Mouse (Mus musculus) heart, embryonic 15.5 days (tissue): Measurements from ENCODE around the gene Mamdc2. TPM values are rescaled to one million over a fixed set of nuclear protein-coding genes. Genes with fewer than 3 reads are reported as not detected.

ENCODE experiments used
- ATAC-seq: fragments of 200-750 bp; cut with Nextera tagmentation; replicated peaks from 2 replicates; pipeline ENCODE4 v1.8.0; 2017; ENCODE audit warnings: low read depth, moderate TSS enrichment; ENCODE audit not compliant: insufficient number of reproducible peaks, insufficient read depth, low FRiP score
- H3K27ac ChIP-seq: fragments of 300-500 bp; sonication (generic); 2 replicates; pipeline ENCODE4 v1.5.1; 2015; ENCODE audit warnings: mild to moderate bottlenecking, inconsistent platforms
- H3K27me3 ChIP-seq: fragments of 300-500 bp; sonication (generic); 2 replicates; pipeline ENCODE4 v1.6.1; 2015; ENCODE audit warnings: inconsistent platforms
- H3K36me3 ChIP-seq: fragments of 300-500 bp; sonication (generic); 2 replicates; pipeline ENCODE4 v1.6.1; 2015; ENCODE audit warnings: mild to moderate bottlenecking, inconsistent platforms
- H3K4me1 ChIP-seq: fragments of 300-500 bp; sonication (generic); replicated peaks from 2 replicates; pipeline ENCODE4 v1.6.1; 2015; ENCODE audit warnings: inconsistent platforms
- H3K4me2 ChIP-seq: fragments of 300-500 bp; sonication (generic); 2 replicates; pipeline ENCODE4 v1.6.1; 2015; ENCODE audit warnings: inconsistent platforms, mild to moderate bottlenecking, moderate library complexity
- H3K4me3 ChIP-seq: fragments of 300-500 bp; sonication (generic); 2 replicates; pipeline ENCODE4 v1.5.1; 2015; ENCODE audit warnings: mild to moderate bottlenecking, inconsistent platforms
- H3K9ac ChIP-seq: fragments of 300-500 bp; sonication (generic); 2 replicates; pipeline ENCODE4 v1.6.1; 2015; ENCODE audit warnings: mild to moderate bottlenecking, inconsistent platforms
- H3K9me3 ChIP-seq: fragments of 300-500 bp; sonication (generic); replicated peaks from 2 replicates; pipeline ENCODE4 v1.6.1; 2016; ENCODE audit warnings: inconsistent platforms
- WGBS: fragments of 180-500 bp; shearing (Covaris S2); methylation state at CpG from one replicate; pipeline ENCODE4 v1.1.7; 2015; ENCODE audit warnings: mixed read lengths; 5-methylcytosine and 5-hydroxymethylcytosine counted together
- polyA plus RNA-seq: library from polyadenylated mRNA; unstranded; fragments of >200 nt; fragmentation: Nextera tagmentation; extraction: Ambion mirVana; gene quantifications from 2 replicates; pipeline ENCODE4 v1.2.1, GENCODE M21; 2015

Gene Mamdc2
- polyA plus RNA-seq, 1 experiment from 2014 or later = 1.1 TPM

DNA sequence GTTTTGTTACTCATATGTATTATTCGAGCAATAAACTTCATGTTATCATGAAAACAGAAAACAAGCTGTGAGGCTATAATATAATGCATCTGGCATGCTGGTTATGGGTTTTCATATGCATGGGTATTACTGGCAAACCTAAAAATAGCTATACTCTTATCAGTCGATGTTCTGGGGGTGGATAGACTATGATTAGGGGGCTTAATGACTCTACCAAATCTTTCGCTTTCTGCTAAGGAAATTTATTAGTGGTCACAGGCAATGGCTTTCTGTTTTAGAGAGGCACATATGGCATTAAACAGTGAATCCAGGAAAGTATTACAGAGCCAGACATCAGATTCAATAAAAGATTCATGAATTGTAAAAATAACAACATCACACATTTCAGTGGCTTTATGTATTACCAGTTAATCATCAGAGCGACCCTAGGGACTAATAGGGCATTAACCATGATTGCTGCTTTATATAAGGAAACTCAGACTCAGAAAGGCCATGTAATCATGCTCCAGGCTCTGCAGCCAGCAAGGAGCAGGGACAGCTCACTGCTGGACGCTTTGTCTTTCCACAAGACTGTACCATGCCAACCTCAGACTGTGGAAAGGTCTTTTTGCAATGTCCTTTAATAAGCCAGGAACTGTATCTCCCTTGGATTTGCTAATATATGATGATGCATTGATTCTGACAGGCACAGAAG is 130.8 kb downstream of the Mamdc2 start:
- Histone ChIP-seq H3K9ac (no peak overlapping the region), H3K4me1 (no peaks in the 10 kb centered on the region), H3K36me3 (no peaks in the 10 kb centered on the region), H3K27me3 (no peaks in the 10 kb centered on the region), H3K27ac (no peak overlapping the region), H3K4me3 (no peak overlapping the region), H3K4me2 (no peak overlapping the region), H3K9me3 (no peaks in the 10 kb centered on the region)
- 60% methylated on average over 5 of the region's 5 CpGs for WGBS
- no peak for ATAC-seq

DNA sequence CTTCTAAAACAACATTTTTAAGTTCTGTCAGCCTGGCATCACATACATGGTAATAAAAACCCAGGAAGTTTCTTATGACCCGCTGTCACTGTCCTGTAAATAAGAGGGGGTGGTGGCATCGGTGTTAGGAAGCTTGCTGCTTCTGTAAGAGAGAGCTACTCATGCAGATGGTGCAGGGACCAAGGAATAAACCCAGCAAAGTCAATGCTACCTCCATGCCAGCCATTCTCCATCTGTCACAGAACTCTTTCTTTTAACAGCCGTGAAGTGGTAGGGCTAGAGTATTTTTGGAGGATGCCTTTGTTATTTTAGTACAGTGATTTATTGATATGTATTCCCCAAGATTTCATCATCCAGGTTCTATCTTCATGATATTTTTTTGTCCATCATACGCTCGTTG is 131.4 kb downstream of the Mamdc2 start:
- no peak overlapping the region for H3K4me3 ChIP-seq
- H3K9me3 ChIP-seq = no peaks in the 10 kb centered on the region
- no peak overlapping the region for H3K4me2 ChIP-seq
- no peak overlapping the region for H3K9ac ChIP-seq
- no peaks in the 10 kb centered on the region for H3K4me1 ChIP-seq
- H3K27me3 ChIP-seq = no peaks in the 10 kb centered on the region
- no peaks in the 10 kb centered on the region for H3K36me3 ChIP-seq
- H3K27ac ChIP-seq = no peak overlapping the region
- no peak for ATAC-seq
- 75% methylated on average over 5 of the region's 5 CpGs for WGBS

DNA sequence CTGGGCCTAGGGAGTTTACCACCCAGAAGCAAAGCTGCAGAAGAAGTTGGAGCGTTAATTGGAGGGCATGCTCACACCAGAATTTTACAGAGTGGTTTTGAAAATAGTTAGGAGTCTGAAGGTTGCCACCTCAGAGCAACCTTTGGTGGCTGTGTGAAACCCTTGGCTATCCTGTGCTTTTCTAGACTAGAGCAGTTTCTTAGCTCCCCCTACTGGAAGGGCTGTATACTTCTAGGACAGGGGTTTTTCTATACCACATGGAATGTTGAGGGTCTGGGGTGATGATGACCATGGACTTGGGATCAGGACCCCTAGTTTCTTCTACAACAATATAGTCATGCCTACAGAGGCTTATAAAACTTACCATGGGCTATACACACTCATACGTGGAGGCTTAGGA is 138.3 kb downstream of the Mamdc2 start:
- no peaks in the 10 kb centered on the region for H3K4me1 ChIP-seq
- no peaks in the 10 kb centered on the region for H3K36me3 ChIP-seq
- H3K27me3 ChIP-seq = no peaks in the 10 kb centered on the region
- no peak overlapping the region for H3K27ac ChIP-seq
- H3K4me3 ChIP-seq = no peak overlapping the region
- no peak overlapping the region for H3K9ac ChIP-seq
- no peak overlapping the region for H3K4me2 ChIP-seq
- WGBS = 86% methylated on average over 2 of the region's 2 CpGs
- no peaks in the 10 kb centered on the region for H3K9me3 ChIP-seq
- no peak for ATAC-seq

DNA sequence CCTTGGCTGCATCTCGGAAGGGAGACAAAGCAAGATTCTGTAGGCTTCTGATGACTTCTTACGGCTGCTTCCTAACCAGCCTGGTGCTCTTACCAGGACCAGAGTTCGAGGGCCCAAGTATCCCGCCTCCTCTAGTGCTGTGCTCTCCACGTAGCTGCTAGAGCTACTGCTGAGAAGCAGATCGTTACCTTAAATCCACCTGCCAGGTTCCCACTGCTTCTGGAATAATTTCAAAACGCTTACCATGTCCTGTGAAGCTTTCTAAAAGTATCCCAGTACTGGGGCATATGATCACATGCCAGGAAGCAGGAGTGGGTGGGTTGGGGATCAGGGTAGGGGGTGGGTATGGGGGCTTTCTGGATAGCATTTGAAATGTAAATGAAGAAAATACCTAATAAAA is 141.6 kb downstream of the Mamdc2 start:
- Histone ChIP-seq H3K4me3 (no peak overlapping the region), H3K36me3 (no peaks in the 10 kb centered on the region), H3K4me1 (no peaks in the 10 kb centered on the region), H3K4me2 (no peak overlapping the region), H3K27me3 (no peaks in the 10 kb centered on the region), H3K27ac (no peak overlapping the region), H3K9me3 (no peaks in the 10 kb centered on the region), H3K9ac (no peak overlapping the region)
- no peak for ATAC-seq
- 82% methylated on average over 7 of the region's 7 CpGs for WGBS

DNA sequence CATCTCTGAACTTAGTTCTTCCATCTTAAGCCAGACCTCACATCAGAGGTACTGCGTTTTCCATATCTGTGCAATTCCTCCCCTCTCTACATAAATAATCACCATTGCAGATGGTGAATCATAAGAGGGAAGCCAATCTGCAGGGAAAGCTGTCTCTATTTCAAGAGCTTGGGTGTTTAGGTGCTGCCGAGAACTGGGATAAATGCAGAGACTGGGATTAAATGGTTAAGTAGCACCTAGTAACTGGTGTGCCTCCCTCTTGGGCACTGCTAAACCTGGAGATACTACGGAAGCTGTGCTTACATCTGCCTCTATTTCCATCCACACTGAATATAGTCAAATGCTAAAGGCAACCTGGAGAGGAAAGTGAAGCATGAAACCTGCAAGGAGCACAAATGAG is 148.3 kb downstream of the Mamdc2 start:
- no peak overlapping the region for H3K9ac ChIP-seq
- no peaks in the 10 kb centered on the region for H3K4me1 ChIP-seq
- no peaks in the 10 kb centered on the region for H3K9me3 ChIP-seq
- no peak for ATAC-seq
- no peak overlapping the region for H3K4me2 ChIP-seq
- H3K36me3 ChIP-seq = no peaks in the 10 kb centered on the region
- 84% methylated on average over 3 of the region's 3 CpGs for WGBS
- H3K27ac ChIP-seq = no peak overlapping the region
- H3K4me3 ChIP-seq = no peak overlapping the region
- no peaks in the 10 kb centered on the region for H3K27me3 ChIP-seq

DNA sequence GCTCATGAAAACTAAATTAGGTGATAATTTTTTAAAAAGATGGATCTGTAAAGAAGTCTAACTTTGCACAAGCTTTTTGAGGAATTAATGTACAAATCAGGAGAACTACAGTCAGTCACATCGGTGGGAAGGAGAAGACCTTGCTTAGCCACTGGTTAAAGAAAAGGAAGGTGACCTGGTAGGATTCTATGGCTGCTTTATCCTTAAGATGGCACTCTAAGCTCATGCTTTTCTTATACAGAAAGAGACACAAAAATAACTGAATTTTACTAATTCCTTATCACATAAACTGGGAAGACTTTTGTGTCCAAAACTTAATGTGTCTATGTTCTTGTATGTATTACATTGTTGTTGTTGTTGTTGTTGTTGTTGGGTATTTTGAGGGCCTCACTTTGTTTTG is 149.3 kb downstream of the Mamdc2 start:
- H3K36me3 ChIP-seq = no peaks in the 10 kb centered on the region
- H3K9me3 ChIP-seq = no peaks in the 10 kb centered on the region
- ATAC-seq = no peak
- H3K4me3 ChIP-seq = no peak overlapping the region
- WGBS = 79% methylated on average over 1 of the region's 1 CpGs
- no peaks in the 10 kb centered on the region for H3K4me1 ChIP-seq
- no peaks in the 10 kb centered on the region for H3K27me3 ChIP-seq
- H3K4me2 ChIP-seq = no peak overlapping the region
- H3K9ac ChIP-seq = no peak overlapping the region
- no peak overlapping the region for H3K27ac ChIP-seq

DNA sequence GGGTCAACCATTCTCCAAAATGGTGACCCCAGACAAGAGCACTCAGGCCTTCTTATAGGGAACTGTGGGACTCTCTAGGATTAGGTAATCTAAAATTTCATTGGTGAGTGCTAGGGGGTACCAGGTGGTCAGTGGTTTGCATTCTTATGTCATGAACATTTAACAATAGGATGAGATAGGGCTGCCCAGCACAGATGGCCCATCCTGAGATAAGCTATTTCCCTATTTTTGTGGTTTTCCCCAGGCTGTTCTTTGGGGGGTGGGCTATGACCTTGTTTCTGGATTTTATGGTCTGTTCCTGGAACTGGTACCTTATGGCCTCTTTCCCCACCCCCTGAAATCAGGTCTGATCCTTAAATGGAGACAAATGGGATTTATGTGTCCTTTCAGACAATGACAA is 151.1 kb downstream of the Mamdc2 start:
- no peaks in the 10 kb centered on the region for H3K27me3 ChIP-seq
- ATAC-seq = no peak
- no peak overlapping the region for H3K4me3 ChIP-seq
- no peak overlapping the region for H3K9ac ChIP-seq
- no peaks in the 10 kb centered on the region for H3K4me1 ChIP-seq
- no peak overlapping the region for H3K4me2 ChIP-seq
- no peaks in the 10 kb centered on the region for H3K36me3 ChIP-seq
- H3K27ac ChIP-seq = no peak overlapping the region
- no peaks in the 10 kb centered on the region for H3K9me3 ChIP-seq

DNA sequence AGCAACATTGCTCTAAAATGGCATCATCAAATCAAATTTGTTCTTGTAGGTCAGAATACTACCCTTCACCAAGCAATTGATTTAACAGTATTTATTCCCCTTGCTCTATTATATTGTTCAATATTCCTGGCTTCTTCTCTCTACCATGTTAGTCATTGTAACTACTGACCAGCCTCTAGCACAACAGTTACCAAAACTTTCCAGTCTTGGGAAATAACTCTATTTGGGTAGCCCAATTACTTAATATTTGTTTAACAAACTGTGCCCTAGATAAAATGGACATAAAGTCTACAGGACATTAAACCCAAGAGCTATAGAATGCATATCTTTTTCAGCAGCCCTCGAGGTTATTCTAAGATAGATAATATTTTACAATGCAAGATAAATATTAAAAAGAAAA is 159.0 kb downstream of the Mamdc2 start:
- H3K27me3 ChIP-seq = no peaks in the 10 kb centered on the region
- no peak for ATAC-seq
- H3K36me3 ChIP-seq = no peaks in the 10 kb centered on the region
- 54% methylated on average over 1 of the region's 1 CpGs for WGBS
- no peaks in the 10 kb centered on the region; the same call in 1 of the 2 replicates for H3K9me3 ChIP-seq
- no peak overlapping the region for H3K9ac ChIP-seq
- H3K4me1 ChIP-seq = no peaks in the 10 kb centered on the region
- H3K4me2 ChIP-seq = no peak overlapping the region
- no peak overlapping the region for H3K27ac ChIP-seq
- no peak overlapping the region for H3K4me3 ChIP-seq

DNA sequence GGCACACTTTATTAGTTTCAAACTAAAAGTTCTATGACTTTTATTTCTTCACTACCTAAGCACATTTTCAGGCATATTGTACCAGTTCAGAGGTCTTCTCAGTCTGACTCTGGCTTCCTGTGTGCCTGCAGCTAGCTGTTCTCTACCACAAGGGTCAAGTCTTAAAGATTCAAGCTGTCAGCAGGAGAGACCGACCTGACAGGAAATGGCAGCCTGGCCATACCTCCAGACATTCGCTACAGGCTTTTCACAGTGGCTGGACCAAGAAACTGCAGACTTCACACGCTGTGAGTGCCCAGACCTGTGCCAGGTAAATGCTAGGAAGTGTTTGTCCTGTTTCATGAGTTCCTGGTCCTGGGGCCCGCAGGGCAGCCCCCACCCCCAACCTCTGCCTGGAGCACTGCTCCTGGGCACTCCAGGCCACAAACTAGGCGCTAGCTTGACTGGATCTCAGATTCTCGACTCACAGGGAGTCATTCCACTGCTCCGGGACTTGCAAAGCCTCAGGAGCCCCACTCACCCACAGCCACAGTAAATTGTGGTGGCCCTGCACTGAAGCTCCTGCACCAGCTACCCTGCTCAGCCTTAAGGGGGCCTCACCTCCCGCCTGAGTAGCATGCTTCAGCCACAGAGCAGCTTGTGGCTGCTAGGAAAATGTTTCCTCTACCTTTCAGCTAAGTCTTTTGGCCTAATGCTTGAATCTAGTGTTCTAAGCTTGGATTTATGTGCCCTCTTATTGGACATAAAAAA is 166.2 kb downstream of the Mamdc2 start:
- no peak; the same call in 1 of the 2 replicates for ATAC-seq
- Histone ChIP-seq H3K27me3 (no peaks in the 10 kb centered on the region), H3K4me3 (no peak overlapping the region), H3K36me3 (no peaks in the 10 kb centered on the region), H3K9ac (no peak overlapping the region), H3K4me1 (no peaks in the 10 kb centered on the region), H3K27ac (no peak overlapping the region), H3K4me2 (no peak overlapping the region), H3K9me3 (no peaks in the 10 kb centered on the region)
- WGBS = 46% methylated on average over 8 of the region's 8 CpGs

DNA sequence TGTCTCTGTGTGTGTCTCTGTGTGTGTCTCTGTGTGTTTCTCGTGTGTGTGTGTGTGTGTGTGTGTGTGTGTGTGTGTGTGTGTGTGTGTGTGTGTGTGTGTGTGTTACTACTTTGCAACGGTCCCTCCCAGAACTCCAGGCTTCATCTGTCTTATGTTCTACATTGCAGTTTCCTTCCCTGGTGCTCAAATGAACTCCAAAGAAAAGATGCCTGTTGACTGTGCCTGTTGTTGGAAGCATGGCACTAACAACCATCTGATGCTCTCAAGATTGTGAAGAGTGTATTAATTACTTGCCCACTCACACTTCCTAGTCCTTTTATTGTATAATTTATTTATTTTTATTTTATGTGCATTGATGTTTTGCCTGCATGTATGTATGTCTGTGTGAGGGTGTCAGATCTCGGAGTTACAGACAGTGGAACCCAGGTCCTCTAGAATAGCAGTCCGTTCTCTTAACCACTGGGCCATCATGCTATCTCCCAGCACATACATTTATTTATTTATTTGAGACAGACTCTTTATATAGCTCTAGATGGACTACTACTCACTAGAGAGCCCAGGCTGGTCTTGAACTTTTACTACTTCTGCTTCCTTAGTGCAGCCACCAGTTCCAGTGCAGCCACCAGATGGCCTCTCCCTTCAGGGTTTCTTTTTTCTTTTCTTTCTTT is 174.1 kb downstream of the Mamdc2 start:
- Histone ChIP-seq H3K36me3 (no peaks in the 10 kb centered on the region), H3K4me1 (peaks cover 8% of the 10 kb centered on the region; the same call in 1 of the 2 replicates), H3K9ac (no peak overlapping the region), H3K9me3 (no peaks in the 10 kb centered on the region), H3K27ac (0 out of 2 replicates have a peak overlapping the region, but pooled peaks have one; percentile 65), H3K4me3 (peak overlapping the region; percentile 74), H3K4me2 (peak overlapping the region; percentile 76), H3K27me3 (no peaks in the 10 kb centered on the region)
- ATAC-seq = no peak
- 47% methylated on average over 4 of the region's 4 CpGs for WGBS

DNA sequence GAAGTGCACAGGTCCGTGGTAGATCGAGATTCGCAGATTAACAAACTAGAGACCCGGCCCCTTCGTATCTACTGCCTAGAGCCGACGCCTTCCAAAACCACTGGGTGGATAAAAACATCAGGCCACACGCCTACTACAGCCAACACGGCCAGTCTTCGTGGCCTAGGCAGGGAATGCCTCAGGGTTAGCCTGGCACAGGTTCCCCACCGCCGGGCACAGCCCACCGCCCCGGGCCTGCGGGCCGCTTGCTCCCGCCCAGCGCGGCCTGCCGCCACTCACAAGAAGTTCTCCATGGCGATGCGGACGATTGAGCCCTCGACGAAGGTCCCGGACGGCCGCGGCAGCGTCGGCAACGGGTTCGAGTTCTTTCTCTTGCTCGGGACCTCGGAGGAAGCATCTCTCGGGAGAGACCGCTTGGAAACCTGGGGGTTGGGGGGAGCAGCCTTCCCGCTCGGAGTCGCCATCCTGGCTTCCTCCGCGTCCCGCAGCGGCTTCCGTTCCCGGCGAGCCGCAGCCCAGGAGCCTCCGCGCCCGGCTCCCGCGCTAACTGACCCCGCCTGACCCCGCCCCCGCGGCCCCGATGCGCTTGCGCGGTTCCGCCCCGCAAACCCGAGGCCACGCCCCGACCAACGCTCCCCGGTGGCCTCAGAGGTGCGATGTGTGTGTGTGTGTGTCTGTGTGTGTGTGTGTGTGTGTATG is 174.7 kb downstream of the Mamdc2 start, which contains the start of gene Smc5:
Gene Smc5 (minus strand): TSS at position 543 of the 699 bp plus-strand sequence.
- peaks cover 4% of the 10 kb centered on the region; the same call in 1 of the 2 replicates for H3K36me3 ChIP-seq
- no peaks in the 10 kb centered on the region for H3K27me3 ChIP-seq
- H3K9ac ChIP-seq = peak within 1 kb of the TSS; percentile 94
- peaks cover 8% of the 10 kb centered on the region; the same call in 1 of the 2 replicates for H3K4me1 ChIP-seq
- peak within 1 kb of the TSS; percentile 65 for H3K27ac ChIP-seq
- H3K4me3 ChIP-seq = peak within 1 kb of the TSS; percentile 74
- peak within 1 kb of the TSS; percentile 76 for H3K4me2 ChIP-seq
- peak; percentile 94 for ATAC-seq
- no peaks in the 10 kb centered on the region for H3K9me3 ChIP-seq
- WGBS = under 1% methylated on average over 68 of the region's 69 CpGs
